ENCODE assay signal across 14 mouse cellular contexts in genomic region chr9:96979417-96980030, GRCm38 (mm10). TPM values are rescaled to one million over a fixed set of nuclear protein-coding genes. Genes with fewer than 3 reads are reported as not detected.
DNase-seq lines count a peak whose midpoint lies in the region; ATAC-seq and TF ChIP-seq lines count a peak whose summit lies in the region.
"Had no signal": no experiment of that assay in that cellular context is flagged by ENCODE, and none has a peak within 500 bp of the region (broad histone marks: within the 10 kb centered on the region; RNA-seq: fewer than 3 reads in every experiment).

No protein-coding gene starts in this region.

- no peak for TF ChIP-seq CTCF in midbrain, postnatal 0 days (IDR thresholded peaks at IDR 0.05)
- TF ChIP-seq CTCF in stomach, postnatal 0 days (IDR thresholded peaks at IDR 0.05; ENCODE audit: low read depth), result no peak

- H3K9ac ChIP-seq in midbrain, postnatal 0 days (replicated peaks; ENCODE audit: low read length, poor library complexity, severe bottlenecking), result no peak overlapping the region
- H3K9ac ChIP-seq in hindbrain, embryonic 14.5 days, result 0 out of 2 replicates have a peak overlapping the region, but pooled peaks have one; percentile 14
- H3K9ac ChIP-seq in stomach, postnatal 0 days (ENCODE audit: low read length), result no peak overlapping the region
- H3K9ac ChIP-seq: hindbrain, embryonic 15.5 days; limb, embryonic 15.5 days had no signal

- WGBS in midbrain, embryonic 10.5 days, result 13% methylated on average over 13 of the region's 13 CpGs
- 24% methylated on average over 13 of the region's 13 CpGs for WGBS in midbrain, postnatal 0 days
- 18% methylated on average over 13 of the region's 13 CpGs for WGBS in hindbrain, embryonic 14.5 days
- 25% methylated on average over 13 of the region's 13 CpGs for WGBS in limb, embryonic 10.5 days
- 26% methylated on average over 13 of the region's 13 CpGs for WGBS in stomach, postnatal 0 days

- no peak for TF ChIP-seq EP300 in stomach, postnatal 0 days (optimal IDR thresholded peaks at IDR 0.05)

- peak overlapping the region; percentile 34 for H3K4me3 ChIP-seq in midbrain, embryonic 10.5 days
- H3K4me3 ChIP-seq in midbrain, postnatal 0 days (ENCODE audit: low read depth, low read length), result no peak overlapping the region
- H3K4me3 ChIP-seq in hindbrain, embryonic 14.5 days (replicated peaks; ENCODE audit: low read length), result no peak overlapping the region
- no peak overlapping the region for H3K4me3 ChIP-seq in limb, embryonic 10.5 days
- no peak overlapping the region for H3K4me3 ChIP-seq in stomach, postnatal 0 days (ENCODE audit: low read depth, low read length)
- H3K4me3 ChIP-seq: hindbrain, embryonic 15.5 days; limb, embryonic 15.5 days; megakaryocyte, embryonic 14.5 days had no signal

- H3K4me1 ChIP-seq in midbrain, embryonic 10.5 days, result peaks cover 94% of the 10 kb centered on the region
- peaks cover 18% of the 10 kb centered on the region for H3K4me1 ChIP-seq in midbrain, postnatal 0 days (ENCODE audit: insufficient read depth, low read length)
- H3K4me1 ChIP-seq in hindbrain, embryonic 14.5 days (replicated peaks; ENCODE audit: control insufficient read depth, insufficient read depth, low read length), result peaks cover 49% of the 10 kb centered on the region
- peaks cover 76% of the 10 kb centered on the region for H3K4me1 ChIP-seq in limb, embryonic 10.5 days
- H3K4me1 ChIP-seq in stomach, postnatal 0 days (replicated peaks; ENCODE audit: control insufficient read depth, insufficient read depth), result 0 out of 2 replicates have a peak, but pooled peaks cover 2% of the 10 kb centered on the region
- H3K4me1 ChIP-seq: megakaryocyte, embryonic 14.5 days had no signal

- peak; percentile 59 for DNase-seq in midbrain, embryonic 10.5 days (ENCODE audit: low spot score)
- no peak for DNase-seq in midbrain, postnatal 0 days (ENCODE audit: low spot score)
- DNase-seq in hindbrain, embryonic 14.5 days (ENCODE audit: low spot score), result no peak
- DNase-seq in limb, embryonic 10.5 days (ENCODE audit: low spot score), result no peak
- DNase-seq in stomach, postnatal 0 days (ENCODE audit: low spot score), result no peak
- DNase-seq in cerebellum, postnatal 10 days, result no peak
- no peak for DNase-seq in thymus, postnatal 10 days (ENCODE audit: low spot score in 2 of 2)
- no peak for DNase-seq in cerebellum, adult 9-10 months
- DNase-seq: adrenal gland, adult 2 months; cerebellum, adult 8-10 months; spleen, adult 18-20 months had no signal

- H3K27me3 ChIP-seq in midbrain, embryonic 10.5 days (ENCODE audit: low read depth, poor library complexity, severe bottlenecking), result peaks cover 24% of the 10 kb centered on the region
- no peaks in the 10 kb centered on the region for H3K27me3 ChIP-seq in midbrain, postnatal 0 days (ENCODE audit: insufficient read depth, low read length)
- no peaks in the 10 kb centered on the region for H3K27me3 ChIP-seq in hindbrain, embryonic 14.5 days (ENCODE audit: control insufficient read depth, insufficient read depth, low read length)
- H3K27me3 ChIP-seq in limb, embryonic 10.5 days (ENCODE audit: low read depth, poor library complexity, severe bottlenecking), result no peaks in the 10 kb centered on the region
- no peaks in the 10 kb centered on the region for H3K27me3 ChIP-seq in stomach, postnatal 0 days (ENCODE audit: control insufficient read depth, insufficient read depth, low read length)
- H3K27me3 ChIP-seq: hindbrain, embryonic 15.5 days; limb, embryonic 15.5 days had no signal

- peak overlapping the region; percentile 89 for H3K27ac ChIP-seq in midbrain, embryonic 10.5 days (replicated peaks)
- no peak overlapping the region for H3K27ac ChIP-seq in midbrain, postnatal 0 days (ENCODE audit: low read depth, low read length)
- peak overlapping the region; percentile 47; the same call in 1 of the 2 replicates for H3K27ac ChIP-seq in hindbrain, embryonic 14.5 days
- H3K27ac ChIP-seq in limb, embryonic 10.5 days, result peak overlapping the region; percentile 88
- H3K27ac ChIP-seq in stomach, postnatal 0 days (replicated peaks), result no peak overlapping the region; the same call in 1 of the 2 replicates
- H3K27ac ChIP-seq: hindbrain, embryonic 15.5 days; limb, embryonic 15.5 days had no signal

- no peaks in the 10 kb centered on the region for H3K9me3 ChIP-seq in midbrain, embryonic 10.5 days (replicated peaks)
- H3K9me3 ChIP-seq in midbrain, postnatal 0 days (ENCODE audit: low read length), result no peaks in the 10 kb centered on the region
- no peaks in the 10 kb centered on the region for H3K9me3 ChIP-seq in hindbrain, embryonic 14.5 days (ENCODE audit: control insufficient read depth, low read length)
- no peaks in the 10 kb centered on the region for H3K9me3 ChIP-seq in limb, embryonic 10.5 days (replicated peaks)
- no peaks in the 10 kb centered on the region for H3K9me3 ChIP-seq in stomach, postnatal 0 days (ENCODE audit: control insufficient read depth, low read length)
- H3K9me3 ChIP-seq: hindbrain, embryonic 15.5 days; limb, embryonic 15.5 days; megakaryocyte, embryonic 14.5 days had no signal

- no peak for ATAC-seq in midbrain, postnatal 0 days (ENCODE audit: low FRiP score)
- ATAC-seq in hindbrain, embryonic 14.5 days (ENCODE audit: low FRiP score), result no peak
- ATAC-seq in stomach, postnatal 0 days (ENCODE audit: low FRiP score, low TSS enrichment), result 0 out of 2 replicates have a peak, but pooled peaks have one; percentile 11

- H3K4me2 ChIP-seq in midbrain, postnatal 0 days (ENCODE audit: low read depth, low read length, poor library complexity, severe bottlenecking), result no peak overlapping the region
- no peak overlapping the region for H3K4me2 ChIP-seq in hindbrain, embryonic 14.5 days (replicated peaks)
- H3K4me2 ChIP-seq in stomach, postnatal 0 days (replicated peaks; ENCODE audit: low read depth), result 0 out of 2 replicates have a peak overlapping the region, but pooled peaks have one; percentile 1
- H3K4me2 ChIP-seq: hindbrain, embryonic 15.5 days; limb, embryonic 15.5 days had no signal

- peaks cover 29% of the 10 kb centered on the region for H3K36me3 ChIP-seq in midbrain, embryonic 10.5 days
- H3K36me3 ChIP-seq in midbrain, postnatal 0 days (ENCODE audit: insufficient read depth, low read length), result no peaks in the 10 kb centered on the region
- no peaks in the 10 kb centered on the region for H3K36me3 ChIP-seq in hindbrain, embryonic 14.5 days (replicated peaks; ENCODE audit: control insufficient read depth, insufficient read depth)
- peaks cover 8% of the 10 kb centered on the region for H3K36me3 ChIP-seq in limb, embryonic 10.5 days
- no peaks in the 10 kb centered on the region for H3K36me3 ChIP-seq in stomach, postnatal 0 days (ENCODE audit: control insufficient read depth, insufficient read depth, low read length)
- H3K36me3 ChIP-seq: hindbrain, embryonic 15.5 days had no signal

RNA-seq across cellular contexts. Expression of gene Spsb4, which starts 39.1 kb away (rescaled TPM):
- 174 and 175 TPM in 2 replicates for polyA plus RNA-seq in midbrain, embryonic 10.5 days (2016; fragmentation: Nextera tagmentation; extraction: Ambion mirVana)
- 37.7 and 38.9 TPM in 2 replicates for total RNA-seq in midbrain, postnatal 0 days (2014; rRNA removed)
- polyA plus RNA-seq in midbrain, postnatal 0 days (2015; fragmentation: Nextera tagmentation; extraction: Ambion mirVana), result 21.2 and 24.1 TPM in 2 replicates
- 26.6 and 34.0 TPM in 2 replicates for polyA plus RNA-seq in hindbrain, embryonic 14.5 days (2014; fragmentation: Nextera tagmentation; extraction: Ambion mirVana)
- 70.3 and 80.6 TPM in 2 replicates for polyA plus RNA-seq in limb, embryonic 10.5 days (2016; fragmentation: Nextera tagmentation; extraction: Ambion mirVana)
- polyA plus RNA-seq in stomach, postnatal 0 days (2015; fragmentation: Nextera tagmentation; extraction: Ambion mirVana), result 4.4 and 6.1 TPM in 2 replicates

Comparison
In these comparisons a context has a peak if more than half of its experiments do, and no peak if none do; other contexts are left out.
1. H3K27ac ChIP-seq: peak in midbrain, embryonic 10.5 days (single experiment), hindbrain, embryonic 14.5 days (single experiment) and limb, embryonic 10.5 days (single experiment); none in midbrain, postnatal 0 days (single experiment) and stomach, postnatal 0 days (single experiment).